In genomic region chr13:5648276-5648675, GRCm38 (mm10) we compare ENCODE assay signal across 20 mouse cellular contexts.
"Had no signal": no experiment of that assay in that cellular context is flagged by ENCODE, and none has a peak within 500 bp of the region (broad histone marks: within the 10 kb centered on the region; RNA-seq: fewer than 3 reads in every experiment).

No protein-coding gene starts in this region.

- H3K27ac ChIP-seq: intestine, embryonic 15.5 days; kidney, embryonic 15.5 days; left cerebral cortex, adult 2 months; liver, embryonic 13.5 days; lung, embryonic 15.5 days; midbrain, embryonic 10.5 days; midbrain, embryonic 13.5 days; neural tube, embryonic 13.5 days had no signal

- H3K4me3 ChIP-seq: intestine, embryonic 15.5 days; kidney, embryonic 15.5 days; left cerebral cortex, adult 2 months; liver, embryonic 13.5 days; lung, embryonic 15.5 days; megakaryocyte, embryonic 14.5 days; midbrain, embryonic 10.5 days; midbrain, embryonic 13.5 days; myocyte; neural tube, embryonic 13.5 days had no signal

- H3K4me2 ChIP-seq: intestine, embryonic 15.5 days; kidney, embryonic 15.5 days; liver, embryonic 13.5 days; lung, embryonic 15.5 days; midbrain, embryonic 13.5 days; neural tube, embryonic 13.5 days had no signal

- H3K9ac ChIP-seq: intestine, embryonic 15.5 days; kidney, embryonic 15.5 days; liver, embryonic 13.5 days; lung, embryonic 15.5 days; midbrain, embryonic 13.5 days; neural tube, embryonic 13.5 days had no signal

- ATAC-seq: intestine, embryonic 15.5 days; midbrain, embryonic 13.5 days; midbrain, embryonic 16.5 days had no signal

- H3K36me3 ChIP-seq: intestine, embryonic 15.5 days; kidney, embryonic 15.5 days; liver, embryonic 13.5 days; lung, embryonic 15.5 days; midbrain, embryonic 10.5 days; midbrain, embryonic 13.5 days; neural tube, embryonic 13.5 days had no signal

- H3K27me3 ChIP-seq: intestine, embryonic 15.5 days; kidney, embryonic 15.5 days; liver, embryonic 13.5 days; lung, embryonic 15.5 days; megakaryocyte, embryonic 14.5 days; midbrain, embryonic 13.5 days; neural tube, embryonic 13.5 days had no signal

- H3K4me1 ChIP-seq: intestine, embryonic 15.5 days; kidney, embryonic 15.5 days; liver, embryonic 13.5 days; lung, embryonic 15.5 days; megakaryocyte, embryonic 14.5 days; midbrain, embryonic 10.5 days; midbrain, embryonic 13.5 days; neural tube, embryonic 13.5 days had no signal

- H3K9me3 ChIP-seq: intestine, embryonic 15.5 days; kidney, embryonic 15.5 days; liver, embryonic 13.5 days; lung, embryonic 15.5 days; megakaryocyte, embryonic 14.5 days; midbrain, embryonic 10.5 days; midbrain, embryonic 13.5 days; neural tube, embryonic 13.5 days had no signal

- DNase-seq: kidney, adult 11 months; kidney, adult 8-10 months; kidney, postnatal 10 days; kidney, postnatal 36 days; layer of hippocampus, postnatal 36 days; liver, embryonic 13.5 days; retina, postnatal 1 day; right cerebral cortex, postnatal 25 days; thymus, adult 18-20 months; thymus, postnatal 4 days had no signal
